Mouse (Mus musculus) inflammation-experienced regulatory T-cells, adult 6 months (primary cell): ENCODE data around the gene Fbxl18. TPM values are rescaled to one million over a fixed set of nuclear protein-coding genes. Genes with fewer than 3 reads are reported as not detected.
"Not testable (repeated sequence)": the region's sequence is repeated elsewhere in the genome, so short reads cannot be mapped to it uniquely, and the experiment has no call there.

Experiments
- ATAC-seq: one replicate; pipeline ENCODE4 v1.8.0; 2017
- polyA plus RNA-seq, 3 experiments: library from polyadenylated mRNA; unstranded; fragments of 100-300 nt; shearing (Covaris generic); gene quantifications; one replicate each; pipeline ENCODE4 v1.2.1; 2017

Fbxl18 gene
- polyA plus RNA-seq, 3 experiments from 2014 or later = 4.6 to 5.8 (median 5.5) TPM

DNA sequence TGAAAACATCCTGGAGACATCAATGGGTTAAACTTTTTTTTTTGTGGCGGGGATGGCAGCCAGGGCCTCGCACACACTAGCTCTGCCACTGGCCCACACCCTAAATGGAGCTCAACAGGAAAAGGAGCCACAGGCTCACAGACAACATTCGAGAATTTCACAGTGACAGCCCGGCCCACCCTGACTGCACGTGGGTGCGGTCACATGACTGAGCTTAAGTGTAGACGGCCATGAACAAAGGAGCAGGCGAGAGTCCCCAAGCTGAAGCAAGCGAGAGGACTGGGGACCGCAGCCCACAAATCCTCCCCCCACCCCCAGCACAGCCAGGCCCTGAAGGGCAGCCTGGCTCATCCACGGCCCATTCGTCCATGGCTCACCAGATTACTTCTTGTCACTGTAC lies 23.5 kb downstream of the Fbxl18 start:
- ATAC-seq = no peak

DNA sequence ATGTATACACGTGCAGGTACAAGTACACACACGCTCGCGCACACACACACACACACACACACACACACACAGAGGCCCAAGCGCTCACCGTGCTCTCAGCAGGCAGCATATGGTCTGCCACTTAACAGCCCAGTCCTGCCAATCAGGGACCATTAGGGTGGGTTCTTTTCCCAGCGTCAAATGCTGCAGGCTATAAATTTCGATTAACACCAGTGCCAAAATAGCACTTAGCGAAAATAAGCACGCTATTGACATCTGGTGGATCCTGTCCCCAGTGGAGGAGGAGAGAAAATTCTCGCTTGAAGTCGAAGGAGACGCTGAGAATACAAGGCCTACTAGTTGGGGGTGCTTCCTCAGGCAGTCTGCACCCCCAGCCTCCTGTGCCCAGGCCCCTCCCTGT lies 25.8 kb downstream of the Fbxl18 start:
- no peak for ATAC-seq

GRCm38 (mm10) chr5:142857763-142858229 lies 37.4 kb downstream of the Fbxl18 start:
- no peak for ATAC-seq

DNA sequence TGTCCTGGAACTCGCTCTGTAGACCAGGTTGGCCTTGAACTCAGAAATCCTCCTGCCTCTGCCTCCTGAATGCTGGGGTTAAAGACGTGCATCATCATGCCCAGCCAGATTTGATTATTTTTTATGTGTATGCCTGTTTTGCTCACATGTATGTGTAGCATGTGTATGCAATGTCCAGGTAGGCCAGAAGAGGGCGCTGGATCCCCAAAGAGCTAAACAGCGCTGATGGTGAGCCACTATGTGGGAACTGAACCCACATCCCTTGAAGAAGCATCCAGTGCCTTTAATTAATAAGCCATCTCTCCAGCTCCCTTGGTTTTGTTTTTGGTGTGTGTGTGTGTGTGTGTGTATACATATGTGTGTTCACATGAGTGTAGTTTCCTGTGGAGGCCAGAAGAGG lies 38.8 kb downstream of the Fbxl18 start:
- ATAC-seq = no peak

DNA sequence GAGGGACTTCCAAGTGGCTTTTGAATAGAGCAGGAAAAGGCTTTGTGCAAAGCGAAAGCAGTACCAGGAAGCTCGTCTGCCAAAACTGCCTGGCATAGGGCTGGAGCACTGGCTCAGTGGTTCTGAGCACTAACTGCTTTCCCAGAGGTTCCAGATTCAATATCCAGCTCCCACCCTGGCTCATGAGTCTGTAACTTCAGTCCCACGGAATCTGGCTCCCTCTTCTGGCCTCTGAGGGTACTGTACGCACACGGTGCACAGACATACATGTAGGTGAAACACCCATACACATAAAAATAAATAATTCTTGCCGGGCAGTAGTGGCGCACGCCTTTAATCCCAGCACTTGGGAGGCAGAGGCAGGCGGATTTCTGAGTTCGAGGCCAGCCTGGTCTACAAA lies 40.3 kb downstream of the Fbxl18 start:
- no peak for ATAC-seq

DNA sequence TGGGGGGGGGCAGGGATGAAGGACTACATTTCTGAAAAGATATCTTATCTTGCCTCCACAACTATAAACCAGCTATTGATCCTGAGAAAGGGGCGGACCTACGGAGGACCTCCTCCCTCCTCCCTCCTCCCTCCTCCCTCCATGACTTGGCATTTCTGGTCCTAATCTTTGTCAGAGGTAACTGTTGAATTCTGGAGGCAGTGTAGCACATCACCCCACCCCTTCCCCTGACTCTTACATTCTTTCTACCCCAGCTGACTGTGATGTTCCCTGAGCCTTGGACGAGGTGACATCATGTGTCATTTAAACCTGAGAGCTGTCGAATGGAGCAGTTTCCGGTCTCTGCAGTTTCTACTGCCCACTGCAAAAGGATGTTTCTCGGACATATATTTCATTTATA lies 41.6 kb downstream of the Fbxl18 start:
- ATAC-seq = no peak

DNA sequence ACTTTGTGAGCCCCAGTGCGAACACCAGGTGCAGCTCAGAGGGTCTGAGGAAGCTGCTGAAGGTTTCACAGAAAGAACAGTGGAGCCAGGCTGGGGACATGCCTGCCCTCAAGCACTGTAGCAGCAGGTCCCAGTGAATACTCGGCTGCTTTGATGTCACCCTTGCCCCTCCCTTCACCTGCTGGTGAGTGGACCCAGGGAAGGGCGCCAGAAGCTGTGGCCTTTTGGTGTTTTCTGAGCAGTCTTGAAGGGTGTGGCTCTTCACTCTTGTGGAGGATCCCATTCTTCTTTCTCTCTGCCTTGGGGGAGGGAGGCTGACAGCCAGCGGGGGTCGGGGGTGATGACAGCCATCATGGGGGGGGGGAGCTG lies 43.6 kb downstream of the Fbxl18 start:
- ATAC-seq = no peak

- no peak for ATAC-seq
Measured at GRCm38 (mm10) chr5:142850916-142851680, 44.1 kb downstream of the Fbxl18 start.

DNA sequence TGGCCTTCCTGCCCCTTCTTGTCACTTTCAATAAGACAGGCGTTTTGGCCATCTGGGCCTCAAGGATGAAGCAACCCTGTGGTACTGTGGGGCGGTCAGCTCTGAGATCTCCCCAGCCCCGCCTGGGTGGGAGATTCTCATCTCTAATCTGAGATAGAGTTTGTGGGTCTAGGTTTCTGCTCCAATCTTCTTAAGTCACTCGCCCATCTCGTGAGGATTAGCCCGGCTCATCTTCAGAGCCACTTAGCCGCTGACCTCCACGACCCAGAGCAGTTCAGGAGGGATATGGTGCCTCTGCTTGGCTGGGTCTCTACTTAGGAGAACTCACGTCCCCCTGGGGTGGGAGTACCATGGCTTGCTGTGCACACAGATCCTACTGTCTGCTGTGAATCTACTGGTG lies 44.7 kb downstream of the Fbxl18 start:
- ATAC-seq = no peak

- no peak for ATAC-seq
Measured at GRCm38 (mm10) chr5:142848911-142849310, 46.3 kb downstream of the Fbxl18 start.

GRCm38 (mm10) chr5:142848149-142848548 lies 47.1 kb downstream of the Fbxl18 start:
- ATAC-seq = no peak

- no peak for ATAC-seq
Measured at GRCm38 (mm10) chr5:142844467-142844866, 50.8 kb downstream of the Fbxl18 start.

DNA sequence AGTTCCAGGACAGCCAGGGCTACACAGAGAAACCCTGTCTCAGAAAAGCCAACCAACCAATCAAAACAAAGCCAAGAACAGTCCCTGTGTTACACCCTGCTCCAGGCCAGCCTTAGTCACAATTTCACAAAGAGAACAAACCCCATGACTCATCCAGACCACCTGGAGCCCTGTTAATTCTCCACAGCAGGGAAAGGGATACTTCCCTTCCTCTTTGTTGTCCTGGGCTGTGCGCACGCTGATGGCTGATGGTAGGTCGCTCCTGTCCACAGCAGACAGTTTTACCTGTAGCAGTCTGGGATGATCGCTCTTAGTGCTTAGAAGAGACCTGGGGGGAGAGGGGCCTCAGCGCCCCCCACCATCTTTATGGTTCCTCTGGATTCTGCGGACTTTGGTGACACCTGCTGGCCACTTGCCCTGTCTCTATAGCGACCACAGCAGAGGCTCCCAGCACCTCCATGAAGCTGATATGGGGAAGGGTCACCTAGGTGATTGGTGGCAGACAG lies 53.0 kb downstream of the Fbxl18 start:
- ATAC-seq = no peak

- ATAC-seq = no peak
Measured at GRCm38 (mm10) chr5:142841372-142842136, 53.7 kb downstream of the Fbxl18 start.

DNA sequence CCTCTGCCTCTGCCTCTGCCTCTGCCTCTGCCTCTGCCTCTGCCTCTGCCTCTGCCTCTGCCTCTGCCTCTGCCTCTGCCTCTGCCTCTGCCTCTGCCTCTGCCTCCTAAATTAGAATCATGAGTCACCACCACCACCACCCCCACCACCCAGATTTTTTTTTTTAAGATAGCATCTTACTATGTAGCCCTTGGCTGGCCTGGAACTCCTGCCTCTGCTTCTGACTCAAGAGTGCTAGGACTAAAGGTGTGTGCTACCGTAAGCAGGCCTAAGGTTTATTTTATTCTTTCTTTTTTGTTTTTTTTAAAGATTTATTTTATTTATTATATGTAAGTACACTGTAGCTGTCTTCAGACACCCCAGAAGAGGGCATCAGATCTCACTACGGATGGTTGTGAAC lies 57.8 kb downstream of the Fbxl18 start:
- not testable (repeated sequence) for ATAC-seq

- no peak for ATAC-seq
Measured at GRCm38 (mm10) chr5:142836891-142837290, 58.3 kb downstream of the Fbxl18 start.

DNA sequence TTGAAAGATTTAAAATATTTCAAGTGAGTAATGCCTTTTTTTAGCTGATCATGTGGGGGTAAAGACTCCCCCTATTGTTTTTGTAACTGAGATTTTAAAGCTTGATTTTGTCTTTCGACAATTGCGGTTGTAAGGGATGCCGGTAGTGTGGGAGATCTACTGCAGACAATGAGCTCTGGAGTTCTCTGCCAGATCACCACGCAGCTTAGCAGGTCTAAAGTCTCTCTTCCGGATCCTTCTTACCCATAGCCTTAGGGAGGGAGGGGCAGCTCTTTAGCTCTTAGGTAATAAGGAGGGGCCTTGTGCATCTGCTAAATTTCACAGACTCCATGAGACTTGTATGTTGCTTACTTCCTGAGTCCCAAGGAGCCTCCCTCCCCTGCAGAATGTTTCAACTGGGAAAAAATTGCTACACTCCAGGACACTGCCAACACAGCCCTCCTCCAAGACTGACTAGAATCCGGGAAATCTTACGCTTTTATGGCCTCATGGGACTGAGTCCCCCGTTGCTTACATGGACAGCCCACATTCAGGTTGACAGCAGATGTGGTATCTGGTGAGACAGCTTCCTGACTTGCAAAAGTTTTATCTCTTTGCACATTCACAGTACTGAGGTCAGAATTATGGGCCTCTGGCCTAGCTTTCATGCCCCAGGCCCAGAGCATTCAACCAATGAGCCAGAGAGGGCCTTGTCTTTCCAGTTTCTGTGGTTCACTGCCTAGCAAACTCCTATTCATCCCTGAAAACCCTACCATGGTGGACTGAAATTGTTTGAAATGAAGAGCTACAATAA lies 61.4 kb downstream of the Fbxl18 start:
- ATAC-seq = no peak

DNA sequence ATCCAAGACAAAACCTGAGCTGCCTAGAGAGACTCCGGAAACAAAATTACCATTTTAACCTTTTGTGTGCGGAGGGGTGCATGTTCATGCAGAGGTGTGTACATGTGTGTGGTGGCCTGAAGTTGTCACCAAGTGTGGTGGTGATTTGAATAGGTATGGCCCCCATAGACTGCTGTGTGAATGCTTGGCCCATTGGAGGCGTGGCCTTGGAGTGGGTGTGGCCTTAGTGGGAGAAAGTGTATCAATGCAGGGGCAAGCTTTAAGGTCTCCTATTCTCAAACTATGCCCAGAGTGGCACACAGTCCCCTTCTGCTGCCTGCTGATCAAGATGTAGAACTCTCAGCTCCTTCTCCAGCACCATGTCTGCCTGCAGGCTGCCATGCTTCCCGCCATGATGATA lies 69.1 kb downstream of the Fbxl18 start:
- ATAC-seq = no peak

GRCm38 (mm10) chr5:142825665-142826064 lies 69.6 kb downstream of the Fbxl18 start:
- ATAC-seq = no peak

DNA sequence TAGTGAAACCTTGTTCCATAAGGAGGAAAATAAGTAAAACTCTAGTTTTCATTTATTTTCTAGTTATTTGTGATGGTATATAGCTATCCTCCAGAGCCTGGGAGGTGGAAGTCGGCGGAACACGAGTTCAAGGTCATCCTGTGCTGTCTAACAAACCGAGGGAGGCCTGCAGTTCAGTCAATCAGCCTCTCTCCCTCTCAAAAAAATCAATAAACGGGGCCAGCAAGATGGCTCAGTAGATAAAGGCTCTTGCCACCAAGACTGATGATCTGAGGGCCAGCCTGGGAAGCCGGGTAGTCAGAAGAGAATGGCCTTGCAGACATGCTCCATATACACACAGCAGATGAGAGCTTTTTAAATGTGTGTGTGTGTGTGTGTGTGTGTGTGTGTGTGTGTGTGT lies 71.1 kb downstream of the Fbxl18 start:
- no peak for ATAC-seq

GRCm38 (mm10) chr5:142823096-142824062 lies 71.8 kb downstream of the Fbxl18 start:
- ATAC-seq = no peak
